Mouse (Mus musculus): ENCODE data around the gene Ndufa8. TPM values are rescaled to one million over a fixed set of nuclear protein-coding genes. Genes with fewer than 3 reads are reported as not detected.
A peak's percentile ranks its signal among the peaks of the same experiment; 100 is the strongest.

The Ndufa8 gene
- polyA plus RNA-seq, 1 experiment = 78.4 TPM

DNA sequence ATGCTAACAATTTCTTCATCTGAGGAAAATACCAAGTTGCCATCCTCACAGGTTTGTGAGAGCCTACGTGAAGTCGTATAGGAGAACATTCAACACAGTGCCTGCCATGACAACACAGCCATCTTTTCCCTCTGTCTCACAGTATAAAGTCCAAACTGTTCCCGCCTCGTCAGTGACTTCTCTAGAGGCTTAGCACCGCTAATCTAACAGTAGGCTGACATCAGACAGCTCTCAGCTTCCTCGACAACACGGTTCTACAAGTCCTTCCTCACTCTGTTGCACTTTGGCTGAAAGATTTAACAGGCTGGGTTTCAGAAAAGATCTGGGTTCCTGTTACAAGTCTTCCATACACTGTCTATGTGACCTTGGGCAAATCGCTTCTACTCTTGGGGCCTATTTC lies 1.0 kb downstream of the Ndufa8 start:
- no peaks in the 10 kb centered on the region for H3K27me3 ChIP-seq (ENCODE audit: control insufficient read depth, insufficient read depth, low read length)
- H3K36me3 ChIP-seq (ENCODE audit: control insufficient read depth, insufficient read depth, low read length) = no peaks in the 10 kb centered on the region
- TF ChIP-seq CTCF (IDR thresholded peaks at IDR 0.05; ENCODE audit: control insufficient read depth, insufficient read depth, insufficient replicate concordance, low read depth, low read length) (no peak), POLR2A (IDR thresholded peaks at IDR 0.05; ENCODE audit: control insufficient read depth, low read depth, low read length) (no peak)
- H3K4me3 ChIP-seq (ENCODE audit: control insufficient read depth, low read depth, low read length) = peak overlapping the region; percentile 30
- H3K27ac ChIP-seq (ENCODE audit: control insufficient read depth, insufficient read depth, low read depth, low read length) = no peak overlapping the region
- no peaks in the 10 kb centered on the region; the same call in 1 of the 2 replicates for H3K4me1 ChIP-seq (ENCODE audit: control insufficient read depth, insufficient read depth, low read length)

DNA sequence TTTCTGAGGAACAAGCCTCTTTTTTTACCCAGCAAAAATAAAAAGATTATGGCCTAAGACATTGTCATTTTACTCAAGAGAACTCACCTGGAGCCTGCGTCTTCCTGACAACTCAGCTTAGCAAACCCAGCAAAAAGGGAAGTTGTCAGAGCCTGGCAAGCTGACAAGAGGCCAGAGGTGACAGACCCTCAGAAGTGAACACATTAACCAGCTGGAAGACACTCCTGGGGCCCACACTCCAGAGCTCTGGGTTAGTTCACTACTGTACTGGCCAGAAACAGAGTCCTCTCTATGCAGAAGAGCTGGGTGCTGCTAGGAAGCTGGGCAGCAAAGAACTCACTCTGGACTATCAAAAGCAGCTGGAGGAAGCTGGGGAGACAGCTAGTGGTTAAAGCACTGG lies 8.3 kb downstream of the Ndufa8 start:
- H3K27me3 ChIP-seq (ENCODE audit: control insufficient read depth, insufficient read depth, low read length) = no peaks in the 10 kb centered on the region
- TF ChIP-seq CTCF (IDR thresholded peaks at IDR 0.05; ENCODE audit: control insufficient read depth, insufficient read depth, insufficient replicate concordance, low read depth, low read length) (no peak), POLR2A (IDR thresholded peaks at IDR 0.05; ENCODE audit: control insufficient read depth, low read depth, low read length) (no peak)
- H3K36me3 ChIP-seq (ENCODE audit: control insufficient read depth, insufficient read depth, low read length) = no peaks in the 10 kb centered on the region
- no peak overlapping the region for H3K4me3 ChIP-seq (ENCODE audit: control insufficient read depth, low read depth, low read length)
- H3K4me1 ChIP-seq (ENCODE audit: control insufficient read depth, insufficient read depth, low read length) = no peaks in the 10 kb centered on the region; the same call in 1 of the 2 replicates
- no peak overlapping the region for H3K27ac ChIP-seq (ENCODE audit: control insufficient read depth, insufficient read depth, low read depth, low read length)

DNA sequence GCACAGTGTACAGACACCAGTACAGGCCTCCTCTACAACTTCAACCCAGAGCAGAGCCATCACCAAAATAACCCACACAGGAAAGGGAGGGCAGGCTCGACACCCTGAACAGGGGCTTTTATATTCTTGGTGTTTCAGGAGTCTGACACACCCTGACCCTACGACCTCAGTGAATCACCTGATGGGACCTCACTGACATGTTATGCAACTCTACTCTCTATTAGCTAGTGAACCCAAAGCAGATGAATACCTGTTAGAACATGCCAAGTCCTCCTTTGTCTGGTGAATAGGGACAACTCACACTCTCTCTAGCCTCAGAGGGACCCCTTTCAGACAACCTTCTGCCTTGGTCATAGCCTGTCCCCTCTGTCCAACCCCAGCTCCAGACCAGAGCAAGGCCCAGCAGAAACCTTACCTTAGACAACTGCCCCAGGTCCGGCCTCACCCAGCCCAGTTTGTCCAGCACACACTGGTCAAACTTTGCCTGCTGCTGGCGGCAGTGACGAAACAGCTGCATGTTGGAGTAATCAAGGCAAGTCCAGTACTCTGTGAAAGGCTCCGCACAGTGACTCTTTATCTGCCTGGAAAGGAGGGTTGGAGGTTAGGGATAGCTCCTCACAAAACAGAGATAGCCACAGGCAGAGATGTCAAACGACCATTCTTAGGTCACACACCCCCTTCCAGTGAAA lies 9.8 kb downstream of the Ndufa8 start:
- no peak overlapping the region for H3K4me3 ChIP-seq (ENCODE audit: control insufficient read depth, low read depth, low read length)
- no peaks in the 10 kb centered on the region for H3K36me3 ChIP-seq (ENCODE audit: control insufficient read depth, insufficient read depth, low read length)
- TF ChIP-seq POLR2A (IDR thresholded peaks at IDR 0.05; ENCODE audit: control insufficient read depth, low read depth, low read length) (no peak), CTCF (IDR thresholded peaks at IDR 0.05; ENCODE audit: control insufficient read depth, insufficient read depth, insufficient replicate concordance, low read depth, low read length) (no peak)
- H3K27ac ChIP-seq (ENCODE audit: control insufficient read depth, insufficient read depth, low read depth, low read length) = no peak overlapping the region
- no peaks in the 10 kb centered on the region for H3K27me3 ChIP-seq (ENCODE audit: control insufficient read depth, insufficient read depth, low read length)
- H3K4me1 ChIP-seq (ENCODE audit: control insufficient read depth, insufficient read depth, low read length) = no peaks in the 10 kb centered on the region; the same call in 1 of the 2 replicates

DNA sequence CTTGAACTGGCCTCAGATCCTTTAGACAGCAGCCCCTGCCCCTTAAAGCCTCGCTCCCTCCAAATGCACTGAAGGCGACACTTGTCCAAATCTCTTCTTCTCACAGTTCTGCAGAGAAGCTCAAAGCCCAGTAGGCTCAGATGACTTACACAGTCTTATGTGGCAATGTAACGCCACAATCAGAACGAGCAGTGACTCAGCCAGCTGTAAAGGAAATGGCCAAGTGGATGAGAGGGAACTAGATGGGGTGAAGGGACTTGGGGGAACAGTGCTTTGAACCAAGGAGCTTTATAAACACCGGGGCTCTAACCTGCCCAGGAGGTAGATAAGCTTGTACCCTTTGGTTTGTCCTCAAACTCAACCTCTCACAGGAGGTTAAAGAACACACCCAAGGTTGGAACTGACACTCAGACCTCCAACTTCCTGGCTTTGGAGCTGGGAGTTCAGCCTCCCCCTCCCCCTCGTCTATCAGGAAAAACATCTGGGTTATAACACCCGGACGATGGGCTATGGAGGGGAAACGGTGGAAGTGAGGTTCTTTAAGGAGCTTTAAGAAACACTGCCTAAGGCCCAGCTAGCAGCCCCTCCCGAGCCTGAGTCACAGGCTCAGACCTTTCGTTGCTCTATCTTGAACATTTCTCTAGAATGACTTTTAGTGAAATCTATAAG lies 13.7 kb downstream of the Ndufa8 start:
- Histone ChIP-seq H3K4me3 (ENCODE audit: control insufficient read depth, low read depth, low read length) (no peak overlapping the region), H3K36me3 (ENCODE audit: control insufficient read depth, insufficient read depth, low read length) (no peaks in the 10 kb centered on the region), H3K27ac (ENCODE audit: control insufficient read depth, insufficient read depth, low read depth, low read length) (no peak overlapping the region), H3K27me3 (ENCODE audit: control insufficient read depth, insufficient read depth, low read length) (no peaks in the 10 kb centered on the region), H3K4me1 (ENCODE audit: control insufficient read depth, insufficient read depth, low read length) (no peaks in the 10 kb centered on the region)
- TF ChIP-seq CTCF (IDR thresholded peaks at IDR 0.05; ENCODE audit: control insufficient read depth, insufficient read depth, insufficient replicate concordance, low read depth, low read length) (no peak), POLR2A (IDR thresholded peaks at IDR 0.05; ENCODE audit: control insufficient read depth, low read depth, low read length) (no peak)

DNA sequence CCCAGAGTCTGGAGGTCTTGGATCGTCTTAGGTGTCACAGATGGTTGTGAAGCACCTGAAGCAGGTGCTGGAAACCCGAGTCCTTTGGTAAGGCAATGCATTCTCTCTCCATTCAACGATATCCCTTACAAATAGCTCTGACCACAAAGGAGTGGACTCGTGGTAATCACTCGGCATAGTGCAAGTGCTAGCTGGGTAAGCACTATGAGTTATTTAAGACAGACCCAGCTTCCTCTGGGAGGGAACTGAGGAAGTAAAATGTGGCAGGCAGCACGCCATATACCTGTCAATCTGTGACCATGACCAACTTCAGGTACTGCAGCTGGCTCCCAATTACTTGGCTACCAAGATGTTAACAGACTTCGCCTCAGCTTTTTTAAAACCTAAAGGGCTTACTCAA lies 14.3 kb downstream of the Ndufa8 start:
- Histone ChIP-seq H3K4me1 (ENCODE audit: control insufficient read depth, insufficient read depth, low read length) (no peaks in the 10 kb centered on the region), H3K36me3 (ENCODE audit: control insufficient read depth, insufficient read depth, low read length) (no peaks in the 10 kb centered on the region), H3K27me3 (ENCODE audit: control insufficient read depth, insufficient read depth, low read length) (no peaks in the 10 kb centered on the region), H3K4me3 (ENCODE audit: control insufficient read depth, low read depth, low read length) (no peak overlapping the region), H3K27ac (ENCODE audit: control insufficient read depth, insufficient read depth, low read depth, low read length) (no peak overlapping the region)
- TF ChIP-seq CTCF (IDR thresholded peaks at IDR 0.05; ENCODE audit: control insufficient read depth, insufficient read depth, insufficient replicate concordance, low read depth, low read length) (no peak), POLR2A (IDR thresholded peaks at IDR 0.05; ENCODE audit: control insufficient read depth, low read depth, low read length) (no peak)

DNA sequence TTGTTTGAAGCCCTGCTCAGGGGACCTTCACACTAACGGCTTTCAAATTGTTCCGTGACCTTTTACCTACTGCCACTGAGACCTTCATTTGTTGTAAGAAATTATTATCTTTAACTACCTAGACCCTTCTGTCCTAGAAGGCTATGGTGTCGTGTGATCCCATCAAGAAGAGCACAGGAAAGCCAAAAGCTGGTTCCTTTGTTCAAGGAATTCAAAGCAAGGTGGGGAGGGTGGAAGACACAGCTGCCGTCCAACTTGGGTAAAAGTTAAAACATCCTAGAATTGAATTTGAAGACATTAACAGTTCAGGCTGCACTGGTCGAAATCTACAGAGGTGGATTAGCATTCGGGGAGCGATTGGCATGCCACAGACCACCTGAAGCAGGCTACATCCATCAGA lies 15.2 kb downstream of the Ndufa8 start:
- H3K27me3 ChIP-seq (ENCODE audit: control insufficient read depth, insufficient read depth, low read length) = no peaks in the 10 kb centered on the region
- H3K4me3 ChIP-seq (ENCODE audit: control insufficient read depth, low read depth, low read length) = no peak overlapping the region
- H3K27ac ChIP-seq (ENCODE audit: control insufficient read depth, insufficient read depth, low read depth, low read length) = no peak overlapping the region
- TF ChIP-seq POLR2A (IDR thresholded peaks at IDR 0.05; ENCODE audit: control insufficient read depth, low read depth, low read length) (no peak), CTCF (IDR thresholded peaks at IDR 0.05; ENCODE audit: control insufficient read depth, insufficient read depth, insufficient replicate concordance, low read depth, low read length) (no peak)
- no peaks in the 10 kb centered on the region for H3K36me3 ChIP-seq (ENCODE audit: control insufficient read depth, insufficient read depth, low read length)
- no peaks in the 10 kb centered on the region for H3K4me1 ChIP-seq (ENCODE audit: control insufficient read depth, insufficient read depth, low read length)

DNA sequence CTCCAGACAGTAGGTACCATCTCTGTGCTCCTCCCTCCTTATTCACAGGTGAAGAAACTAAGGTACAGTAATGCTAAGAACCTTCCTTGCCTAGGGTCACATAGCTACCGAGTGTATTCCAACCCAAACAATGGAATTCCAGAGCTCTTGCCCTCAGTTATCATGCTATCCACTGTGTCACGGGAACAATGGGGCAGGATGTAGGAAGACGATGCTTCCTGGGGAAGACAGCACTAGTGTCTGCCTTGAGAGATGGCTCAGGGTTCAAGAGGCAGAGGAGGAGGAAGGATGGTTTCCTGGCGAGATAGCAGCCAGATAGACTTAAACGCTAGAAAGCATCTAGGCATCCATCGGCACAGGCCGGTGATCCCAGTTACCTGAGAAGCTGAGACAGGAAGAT lies 16.3 kb downstream of the Ndufa8 start:
- no peaks in the 10 kb centered on the region for H3K36me3 ChIP-seq (ENCODE audit: control insufficient read depth, insufficient read depth, low read length)
- H3K4me1 ChIP-seq (ENCODE audit: control insufficient read depth, insufficient read depth, low read length) = no peaks in the 10 kb centered on the region
- no peak overlapping the region for H3K4me3 ChIP-seq (ENCODE audit: control insufficient read depth, low read depth, low read length)
- H3K27ac ChIP-seq (ENCODE audit: control insufficient read depth, insufficient read depth, low read depth, low read length) = no peak overlapping the region
- H3K27me3 ChIP-seq (ENCODE audit: control insufficient read depth, insufficient read depth, low read length) = no peaks in the 10 kb centered on the region
- TF ChIP-seq POLR2A (IDR thresholded peaks at IDR 0.05; ENCODE audit: control insufficient read depth, low read depth, low read length) (no peak), CTCF (IDR thresholded peaks at IDR 0.05; ENCODE audit: control insufficient read depth, insufficient read depth, insufficient replicate concordance, low read depth, low read length) (no peak)
